Mouse (Mus musculus) hindbrain, embryonic 13.5 days (tissue): ENCODE data around the gene Ctbp1. TPM values are rescaled to one million over a fixed set of nuclear protein-coding genes. Genes with fewer than 3 reads are reported as not detected.
A peak's percentile ranks its signal among the peaks of the same experiment; 100 is the strongest.

ENCODE experiments used
- ATAC-seq: fragments of 200-750 bp; cut with Nextera tagmentation; 2 replicates; pipeline ENCODE4 v1.8.0; 2017; ENCODE audit warnings: moderate TSS enrichment; ENCODE audit not compliant: low FRiP score
- H3K27ac ChIP-seq: fragments of 300-500 bp; sonication (generic); 2 replicates; pipeline ENCODE4 v1.5.1; 2015; ENCODE audit warnings: inconsistent platforms, mild to moderate bottlenecking, moderate library complexity
- H3K27me3 ChIP-seq: fragments of 300-500 bp; sonication (generic); 2 replicates; pipeline ENCODE4 v1.6.1; 2015; ENCODE audit warnings: mild to moderate bottlenecking, inconsistent platforms
- H3K36me3 ChIP-seq: fragments of 300-500 bp; sonication (generic); 2 replicates; pipeline ENCODE4 v1.6.1; 2015; ENCODE audit warnings: mild to moderate bottlenecking, inconsistent platforms
- H3K4me1 ChIP-seq: fragments of 300-500 bp; sonication (generic); replicated peaks from 2 replicates; pipeline ENCODE4 v1.6.1; 2015; ENCODE audit warnings: inconsistent platforms
- H3K4me2 ChIP-seq: fragments of 300-500 bp; sonication (generic); 2 replicates; pipeline ENCODE4 v1.6.1; 2015; ENCODE audit warnings: inconsistent platforms, mild to moderate bottlenecking, moderate library complexity
- H3K4me3 ChIP-seq: fragments of 300-500 bp; sonication (generic); 2 replicates; pipeline ENCODE4 v1.5.1; 2015; ENCODE audit warnings: mild to moderate bottlenecking, inconsistent platforms
- H3K9ac ChIP-seq: fragments of 300-500 bp; sonication (generic); 2 replicates; pipeline ENCODE4 v1.6.1; 2015; ENCODE audit warnings: mild to moderate bottlenecking, inconsistent platforms
- H3K9me3 ChIP-seq: fragments of 300-500 bp; sonication (generic); 2 replicates; pipeline ENCODE4 v1.6.1; 2016; ENCODE audit warnings: inconsistent platforms
- WGBS: fragments of 180-500 bp; shearing (Covaris S2); methylation state at CpG from one replicate; pipeline ENCODE4 v1.1.7; 2015; 5-methylcytosine and 5-hydroxymethylcytosine counted together
- polyA plus RNA-seq: library from polyadenylated mRNA; unstranded; fragments of >200 nt; fragmentation: Nextera tagmentation; extraction: Ambion mirVana; gene quantifications from 2 replicates; pipeline ENCODE4 v1.2.1, GENCODE M21; 2015

Ctbp1 gene
- polyA plus RNA-seq, 1 experiment from 2014 or later = 515 TPM

GRCm38 (mm10) chr5:33274085-33274952 lies 475 bp downstream of the Ctbp1 start:
- under 1% methylated on average over 51 of the region's 97 CpGs for WGBS
- Histone ChIP-seq H3K9ac (peak overlapping the region; percentile 94), H3K36me3 (peaks cover 10% of the 10 kb centered on the region), H3K4me3 (peak overlapping the region; percentile 80), H3K27me3 (no peaks in the 10 kb centered on the region), H3K4me1 (peaks cover 44% of the 10 kb centered on the region), H3K4me2 (peak overlapping the region; percentile 88), H3K27ac (peak overlapping the region; percentile 99), H3K9me3 (no peaks in the 10 kb centered on the region)
- ATAC-seq = peak; percentile 70

- Histone ChIP-seq H3K27me3 (no peaks in the 10 kb centered on the region), H3K9me3 (no peaks in the 10 kb centered on the region), H3K4me3 (peak overlapping the region; percentile 80), H3K27ac (peak overlapping the region; percentile 99), H3K36me3 (peaks cover 16% of the 10 kb centered on the region), H3K4me1 (peaks cover 44% of the 10 kb centered on the region), H3K4me2 (peak overlapping the region; percentile 88), H3K9ac (peak overlapping the region; percentile 94)
- ATAC-seq = peak; percentile 14
- WGBS = 12% methylated on average over 6 of the region's 6 CpGs
These were observed 1.1 kb downstream of the Ctbp1 start for GRCm38 (mm10) chr5:33273777-33274084.

DNA sequence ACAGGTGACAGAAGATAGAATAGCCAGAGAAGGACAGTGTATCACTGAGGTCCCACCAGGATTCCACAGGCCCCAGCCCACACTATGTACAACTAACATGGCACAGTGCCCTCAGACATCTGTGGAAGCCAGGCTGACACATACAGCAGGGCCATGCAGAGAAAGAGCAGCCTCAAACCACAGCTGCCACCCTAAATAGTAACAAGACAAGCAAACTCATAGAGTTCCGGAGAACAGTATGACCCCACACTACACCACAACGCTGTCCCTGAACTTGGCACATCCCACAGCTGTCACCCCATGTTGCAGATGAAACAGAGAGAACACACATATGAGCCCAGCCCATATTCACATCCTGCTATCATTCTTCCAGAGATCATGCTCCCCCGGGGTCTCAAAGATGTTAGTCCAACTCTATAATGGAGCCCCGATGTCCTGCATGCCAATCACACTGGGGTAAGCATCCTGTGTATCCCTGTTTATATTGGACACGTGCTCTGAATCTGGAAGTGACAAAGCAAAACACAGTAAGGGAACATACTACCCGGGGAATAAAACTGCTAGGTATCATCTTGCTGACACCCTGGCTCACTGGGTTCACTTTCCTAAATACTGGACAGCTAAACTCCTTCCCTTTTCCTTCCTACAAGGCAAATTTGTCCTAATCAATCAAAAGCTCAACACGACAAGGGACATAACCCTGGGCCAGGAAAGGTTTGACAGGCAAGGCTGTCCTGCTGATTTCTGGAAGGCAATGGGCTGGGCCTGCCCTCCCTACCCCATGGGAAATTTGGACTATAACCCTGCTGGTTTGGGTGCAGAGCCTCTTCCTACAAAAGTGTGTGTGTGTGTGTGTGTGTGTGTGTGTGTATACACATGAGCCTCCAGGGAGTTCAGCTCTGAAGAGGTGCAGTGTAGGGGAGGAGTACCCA lies 1.7 kb downstream of the Ctbp1 start:
- peak overlapping the region; percentile 99 for H3K27ac ChIP-seq
- H3K4me2 ChIP-seq = peak overlapping the region; percentile 88
- no peaks in the 10 kb centered on the region for H3K27me3 ChIP-seq
- no peaks in the 10 kb centered on the region for H3K9me3 ChIP-seq
- WGBS = 76% methylated on average over 7 of the region's 7 CpGs
- H3K4me3 ChIP-seq = peak overlapping the region; percentile 80
- H3K9ac ChIP-seq = peak overlapping the region; percentile 94
- ATAC-seq = no peak
- H3K36me3 ChIP-seq = peaks cover 22% of the 10 kb centered on the region
- peaks cover 44% of the 10 kb centered on the region for H3K4me1 ChIP-seq

- peak overlapping the region; percentile 94 for H3K9ac ChIP-seq
- ATAC-seq = no peak
- WGBS = 72% methylated on average over 7 of the region's 7 CpGs
These were observed 2.6 kb downstream of the Ctbp1 start for GRCm38 (mm10) chr5:33272146-33272545.

GRCm38 (mm10) chr5:33270568-33270967 lies 4.2 kb downstream of the Ctbp1 start:
- Histone ChIP-seq H3K27ac (no peak overlapping the region), H3K4me1 (peaks cover 40% of the 10 kb centered on the region), H3K4me2 (no peak overlapping the region), H3K27me3 (no peaks in the 10 kb centered on the region), H3K9me3 (no peaks in the 10 kb centered on the region), H3K9ac (no peak overlapping the region), H3K4me3 (no peak overlapping the region), H3K36me3 (peaks cover 47% of the 10 kb centered on the region)
- WGBS = 11% methylated on average over 5 of the region's 5 CpGs
- ATAC-seq = no peak

More at GRCm38 (mm10) chr5:33272146-33272545, 2.6 kb downstream of the Ctbp1 start:
- Histone ChIP-seq H3K27ac (peak overlapping the region; percentile 23; the same call in 1 of the 2 replicates), H3K9me3 (no peaks in the 10 kb centered on the region), H3K4me1 (peaks cover 44% of the 10 kb centered on the region), H3K27me3 (no peaks in the 10 kb centered on the region), H3K4me3 (peak overlapping the region; percentile 80; the same call in 1 of the 2 replicates), H3K36me3 (peaks cover 31% of the 10 kb centered on the region), H3K4me2 (peak overlapping the region; percentile 88)

GRCm38 (mm10) chr5:33254416-33254815 lies 20.4 kb downstream of the Ctbp1 start:
- Histone ChIP-seq H3K4me1 (no peaks in the 10 kb centered on the region), H3K9me3 (no peaks in the 10 kb centered on the region), H3K4me2 (no peak overlapping the region), H3K36me3 (peaks cover 100% of the 10 kb centered on the region), H3K27me3 (no peaks in the 10 kb centered on the region), H3K27ac (no peak overlapping the region), H3K4me3 (no peak overlapping the region), H3K9ac (no peak overlapping the region)
- no peak for ATAC-seq
- 92% methylated on average over 5 of the region's 5 CpGs for WGBS

GRCm38 (mm10) chr5:33248186-33248585 lies 26.6 kb downstream of the Ctbp1 start:
- WGBS = 85% methylated on average over 12 of the region's 12 CpGs

GRCm38 (mm10) chr5:33247387-33247786 lies 27.4 kb downstream of the Ctbp1 start:
- Histone ChIP-seq H3K4me3 (no peak overlapping the region), H3K36me3 (peaks cover 95% of the 10 kb centered on the region), H3K9me3 (no peaks in the 10 kb centered on the region), H3K4me1 (peaks cover 3% of the 10 kb centered on the region; the same call in 1 of the 2 replicates), H3K27me3 (no peaks in the 10 kb centered on the region), H3K4me2 (no peak overlapping the region), H3K9ac (no peak overlapping the region), H3K27ac (no peak overlapping the region)
- no peak for ATAC-seq
- 95% methylated on average over 2 of the region's 2 CpGs for WGBS

More at GRCm38 (mm10) chr5:33248186-33248585, 26.6 kb downstream of the Ctbp1 start:
- Histone ChIP-seq H3K9me3 (no peaks in the 10 kb centered on the region), H3K27me3 (no peaks in the 10 kb centered on the region), H3K4me3 (no peak overlapping the region), H3K36me3 (peaks cover 95% of the 10 kb centered on the region), H3K4me2 (no peak overlapping the region), H3K9ac (no peak overlapping the region), H3K4me1 (peaks cover 3% of the 10 kb centered on the region; the same call in 1 of the 2 replicates), H3K27ac (no peak overlapping the region)
- ATAC-seq = peak; percentile 12; the same call in 1 of the 2 replicates

- peaks cover 3% of the 10 kb centered on the region; the same call in 1 of the 2 replicates for H3K4me1 ChIP-seq
- no peaks in the 10 kb centered on the region for H3K9me3 ChIP-seq
- H3K27me3 ChIP-seq = no peaks in the 10 kb centered on the region
- H3K27ac ChIP-seq = peak overlapping the region; percentile 55; the same call in 1 of the 2 replicates
- WGBS = 83% methylated on average over 3 of the region's 3 CpGs
- H3K4me2 ChIP-seq = no peak overlapping the region
- H3K9ac ChIP-seq = no peak overlapping the region
- 0 out of 2 replicates have a peak, but pooled peaks have one; percentile 30 for ATAC-seq
- H3K4me3 ChIP-seq = no peak overlapping the region
- H3K36me3 ChIP-seq = peaks cover 92% of the 10 kb centered on the region
These were observed 29.1 kb downstream of the Ctbp1 start for GRCm38 (mm10) chr5:33245701-33246100.

GRCm38 (mm10) chr5:33244377-33244920 lies 30.3 kb downstream of the Ctbp1 start:
- 88% methylated on average over 5 of the region's 5 CpGs for WGBS
- Histone ChIP-seq H3K4me1 (peaks cover 3% of the 10 kb centered on the region; the same call in 1 of the 2 replicates), H3K27ac (no peak overlapping the region), H3K4me3 (no peak overlapping the region), H3K9me3 (no peaks in the 10 kb centered on the region), H3K36me3 (peaks cover 80% of the 10 kb centered on the region), H3K4me2 (no peak overlapping the region), H3K27me3 (no peaks in the 10 kb centered on the region), H3K9ac (no peak overlapping the region)
- no peak for ATAC-seq

DNA sequence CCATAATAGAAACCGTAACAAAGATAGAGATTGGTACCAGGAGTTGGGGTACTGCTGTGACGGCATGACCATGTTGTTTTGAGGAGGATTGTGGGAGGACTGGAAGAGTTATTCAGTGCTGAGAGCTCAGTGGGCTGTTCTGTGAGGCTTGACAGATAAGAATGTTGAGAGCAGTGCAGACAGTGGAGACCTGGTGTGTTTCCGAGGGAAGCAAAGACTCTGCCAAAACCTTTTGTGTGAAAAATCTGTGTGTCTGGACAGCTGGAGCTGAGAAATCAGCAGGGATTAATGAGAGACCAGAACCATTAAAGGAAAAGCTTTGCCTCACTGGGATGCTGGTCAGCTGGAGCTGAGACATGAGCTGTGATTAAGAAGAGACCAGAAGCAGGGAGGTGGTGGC lies 34.9 kb downstream of the Ctbp1 start:
- peaks cover 38% of the 10 kb centered on the region for H3K36me3 ChIP-seq
- ATAC-seq = no peak

More for the DNA sequence above, 34.9 kb downstream of the Ctbp1 start:
- Histone ChIP-seq H3K9me3 (no peaks in the 10 kb centered on the region), H3K4me2 (no peak overlapping the region), H3K4me1 (no peaks in the 10 kb centered on the region; the same call in 1 of the 2 replicates), H3K27me3 (no peaks in the 10 kb centered on the region), H3K9ac (no peak overlapping the region), H3K27ac (no peak overlapping the region), H3K4me3 (no peak overlapping the region)
- WGBS = 57% methylated on average over 3 of the region's 3 CpGs
